Mouse (Mus musculus) lung, embryonic 15.5 days (tissue): ENCODE measurements at regions not wholly inside any gene's neighbourhood (a gene's known extent, or its start where the extent isn't known, plus 50 kb on each side); places are given as distances from the start of the nearest gene placed in this dataset.
A peak's percentile ranks its signal among the peaks of the same experiment; 100 is the strongest.

Experiments
- ATAC-seq: fragments of 200-750 bp; cut with Nextera tagmentation; 2 replicates; pipeline ENCODE4 v1.8.0; 2017; ENCODE audit warnings: moderate number of reproducible peaks, borderline replicate concordance; ENCODE audit not compliant: low FRiP score, low TSS enrichment; ENCODE audit errors: extremely low read depth
- H3K27ac ChIP-seq: fragments of 300-500 bp; sonication (generic); 2 replicates; pipeline ENCODE4 v1.5.1; 2015; ENCODE audit warnings: moderate library complexity, mild to moderate bottlenecking, inconsistent platforms
- H3K27me3 ChIP-seq: fragments of 300-500 bp; sonication (generic); 2 replicates; pipeline ENCODE4 v1.6.1; 2015; ENCODE audit warnings: inconsistent platforms
- H3K36me3 ChIP-seq: fragments of 300-500 bp; sonication (generic); 2 replicates; pipeline ENCODE4 v1.6.1; 2015; ENCODE audit warnings: inconsistent platforms
- H3K4me1 ChIP-seq: fragments of 300-500 bp; sonication (generic); 2 replicates; pipeline ENCODE4 v1.6.1; 2015; ENCODE audit warnings: inconsistent platforms
- H3K4me2 ChIP-seq: fragments of 300-500 bp; sonication (generic); 2 replicates; pipeline ENCODE4 v1.6.1; 2015; ENCODE audit warnings: inconsistent platforms, mild to moderate bottlenecking, moderate library complexity
- H3K4me3 ChIP-seq: fragments of 300-500 bp; sonication (generic); 2 replicates; pipeline ENCODE4 v1.5.1; 2015; ENCODE audit warnings: mild to moderate bottlenecking, inconsistent platforms
- H3K9ac ChIP-seq: fragments of 300-500 bp; sonication (generic); 2 replicates; pipeline ENCODE4 v1.6.1; 2015; ENCODE audit warnings: inconsistent platforms
- H3K9me3 ChIP-seq: fragments of 300-500 bp; sonication (generic); 2 replicates; pipeline ENCODE4 v1.6.1; 2016; ENCODE audit warnings: inconsistent platforms
- WGBS: fragments of 180-500 bp; shearing (Covaris S2); methylation state at CpG from one replicate; pipeline ENCODE4 v1.1.7; 2015; 5-methylcytosine and 5-hydroxymethylcytosine counted together

GRCm38 (mm10) chr12:29257735-29258547, 270.2 kb upstream of the Myt1l start:
- peak overlapping the region; percentile 45; the same call in 1 of the 2 replicates for H3K27ac ChIP-seq
- 22% methylated on average over 16 of the region's 16 CpGs for whole genome bisulfite sequencing
- peak overlapping the region; percentile 17; the same call in 1 of the 2 replicates for H3K4me2 ChIP-seq
- H3K36me3 ChIP-seq, result no peaks in the 10 kb centered on the region
- no peaks in the 10 kb centered on the region for H3K27me3 ChIP-seq
- H3K4me1 ChIP-seq, result peaks cover 9% of the 10 kb centered on the region; the same call in 1 of the 2 replicates
- no peaks in the 10 kb centered on the region for H3K9me3 ChIP-seq
- peak; percentile 41; the same call in 1 of the 2 replicates for ATAC-seq
- no peak overlapping the region for H3K9ac ChIP-seq
- H3K4me3 ChIP-seq, result no peak overlapping the region

DNA sequence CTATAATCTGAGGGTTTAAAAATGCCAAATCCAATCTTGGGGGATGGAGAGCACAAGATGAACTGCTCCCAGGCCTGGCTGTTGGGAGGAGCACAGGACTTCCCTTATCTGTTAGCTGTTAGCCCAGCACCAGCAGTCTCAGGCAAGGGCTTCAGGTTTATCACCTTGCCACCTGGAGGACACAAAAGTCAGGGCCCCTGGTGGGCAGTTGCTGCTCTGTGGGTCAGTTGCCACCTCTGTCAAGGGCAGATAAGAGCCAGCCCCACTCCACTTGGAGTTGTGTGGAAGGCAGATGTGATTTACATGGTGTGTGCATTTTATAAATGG, 269.7 kb upstream of the Myt1l start:
- H3K27ac ChIP-seq, result peak overlapping the region; percentile 45; the same call in 1 of the 2 replicates
- ATAC-seq, result no peak; the same call in 1 of the 2 replicates
- H3K27me3 ChIP-seq, result no peaks in the 10 kb centered on the region
- H3K9me3 ChIP-seq, result no peaks in the 10 kb centered on the region
- H3K4me2 ChIP-seq, result peak overlapping the region; percentile 17; the same call in 1 of the 2 replicates
- peaks cover 9% of the 10 kb centered on the region; the same call in 1 of the 2 replicates for H3K4me1 ChIP-seq
- no peak overlapping the region for H3K9ac ChIP-seq
- no peaks in the 10 kb centered on the region for H3K36me3 ChIP-seq
- H3K4me3 ChIP-seq, result no peak overlapping the region

DNA sequence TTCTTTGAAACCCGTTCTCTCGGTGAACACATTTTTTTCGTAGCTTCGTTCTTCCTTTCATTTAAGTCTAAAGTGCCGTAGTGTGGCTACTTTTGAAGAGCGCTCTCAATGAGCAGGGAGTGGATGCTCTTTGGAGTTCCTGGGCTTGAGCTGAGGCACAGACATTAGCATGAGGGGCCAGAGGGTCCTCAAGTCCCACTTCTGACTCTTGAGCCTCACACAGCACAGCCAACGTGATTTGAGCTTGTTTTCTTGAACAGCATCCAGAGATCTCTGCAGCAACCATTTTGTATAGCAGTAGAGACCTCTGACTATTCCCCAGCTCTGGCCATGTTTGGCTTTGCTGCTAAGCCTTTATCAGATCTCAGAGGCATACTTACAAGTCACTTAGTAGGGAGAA, 269.2 kb upstream of the Myt1l start:
- ATAC-seq, result no peak
- no peak overlapping the region for H3K9ac ChIP-seq
- WGBS, result 31% methylated on average over 7 of the region's 7 CpGs
- H3K9me3 ChIP-seq, result no peaks in the 10 kb centered on the region
- H3K4me2 ChIP-seq, result no peak overlapping the region; the same call in 1 of the 2 replicates
- no peak overlapping the region for H3K27ac ChIP-seq
- no peaks in the 10 kb centered on the region for H3K36me3 ChIP-seq
- peaks cover 9% of the 10 kb centered on the region; the same call in 1 of the 2 replicates for H3K4me1 ChIP-seq
- no peak overlapping the region for H3K4me3 ChIP-seq
- no peaks in the 10 kb centered on the region for H3K27me3 ChIP-seq

DNA sequence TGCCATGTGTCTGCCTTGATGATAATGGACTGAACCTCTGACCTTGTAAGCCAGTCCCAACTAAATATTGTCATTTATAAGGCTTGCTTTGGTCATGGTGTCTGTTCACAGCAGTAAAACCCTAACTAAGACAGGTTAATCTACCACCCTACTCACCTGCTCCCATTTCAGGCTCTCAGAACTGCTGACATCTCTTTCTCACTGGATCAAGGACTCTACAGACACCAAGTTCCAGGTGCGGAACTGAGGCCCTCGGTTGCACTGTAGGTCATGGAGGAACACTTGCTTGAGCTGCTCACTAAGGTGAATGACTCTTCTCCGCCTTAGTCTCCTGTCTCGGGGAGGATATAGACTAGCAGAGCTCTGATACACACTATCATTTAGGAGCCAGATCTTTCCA, 254.0 kb upstream of the Myt1l start:
- no peak for ATAC-seq
- 90% methylated on average over 4 of the region's 4 CpGs for WGBS
- H3K4me2 ChIP-seq, result no peak overlapping the region

GRCm38 (mm10) chr12:29275676-29276075, 252.5 kb upstream of the Myt1l start:
- Histone ChIP-seq H3K4me3 (no peak overlapping the region), H3K27ac (no peak overlapping the region), H3K36me3 (no peaks in the 10 kb centered on the region), H3K4me2 (no peak overlapping the region), H3K4me1 (peaks cover 11% of the 10 kb centered on the region), H3K9ac (no peak overlapping the region), H3K9me3 (no peaks in the 10 kb centered on the region), H3K27me3 (no peaks in the 10 kb centered on the region; the same call in 1 of the 2 replicates)
- ATAC-seq, result no peak
- 50% methylated on average over 4 of the region's 4 CpGs for WGBS

More for the DNA sequence above, 254.0 kb upstream of the Myt1l start:
- Histone ChIP-seq H3K36me3 (no peaks in the 10 kb centered on the region), H3K27me3 (no peaks in the 10 kb centered on the region; the same call in 1 of the 2 replicates), H3K27ac (no peak overlapping the region), H3K4me1 (no peaks in the 10 kb centered on the region), H3K9me3 (no peaks in the 10 kb centered on the region), H3K9ac (no peak overlapping the region), H3K4me3 (no peak overlapping the region)

GRCm38 (mm10) chr12:29279631-29280080, 248.5 kb upstream of the Myt1l start:
- Histone ChIP-seq H3K4me2 (peak overlapping the region; percentile 42), H3K4me1 (peaks cover 16% of the 10 kb centered on the region), H3K9me3 (no peaks in the 10 kb centered on the region), H3K9ac (no peak overlapping the region), H3K4me3 (no peak overlapping the region; the same call in 1 of the 2 replicates), H3K27me3 (no peaks in the 10 kb centered on the region; the same call in 1 of the 2 replicates), H3K36me3 (no peaks in the 10 kb centered on the region), H3K27ac (no peak overlapping the region)
- WGBS, result 6% methylated on average over 13 of the region's 13 CpGs
- ATAC-seq, result no peak

DNA sequence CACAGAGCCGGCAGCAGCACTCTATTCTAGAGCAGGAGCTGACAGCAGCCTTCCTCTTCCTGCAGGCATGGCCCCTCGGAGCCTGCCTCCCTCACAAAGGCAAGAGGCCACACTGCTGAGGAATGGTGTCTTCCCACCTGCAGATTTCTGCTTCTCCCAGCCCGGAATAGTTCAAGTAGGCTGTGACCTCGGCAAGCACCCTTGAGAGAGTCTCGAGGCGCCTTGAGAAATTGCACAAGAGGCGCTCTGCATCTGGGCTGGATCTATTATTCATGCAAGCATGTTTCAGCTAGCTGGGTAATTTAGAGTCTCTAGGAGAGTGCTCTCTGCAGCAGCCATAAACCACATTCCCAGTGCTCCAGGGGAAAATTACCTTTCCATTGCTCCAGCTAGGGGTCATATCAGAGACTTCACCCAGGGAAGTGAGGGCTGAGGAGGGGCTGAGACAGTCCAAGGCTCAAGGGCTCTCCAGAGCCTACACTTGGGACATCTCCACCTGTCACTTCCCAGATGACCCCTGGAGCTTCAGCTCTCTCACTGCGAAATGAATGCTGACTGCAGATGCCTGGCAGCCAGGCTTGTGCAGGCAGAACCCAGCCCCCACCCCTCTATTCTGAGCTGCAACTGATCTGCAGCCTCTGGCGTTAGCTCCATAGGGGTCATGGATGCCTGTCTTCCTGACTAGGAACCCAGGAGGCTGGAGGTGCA, 247.9 kb upstream of the Myt1l start:
- 3% methylated on average over 9 of the region's 9 CpGs for WGBS
- no peaks in the 10 kb centered on the region; the same call in 1 of the 2 replicates for H3K27me3 ChIP-seq
- H3K4me1 ChIP-seq, result peaks cover 16% of the 10 kb centered on the region
- H3K27ac ChIP-seq, result no peak overlapping the region
- no peaks in the 10 kb centered on the region for H3K36me3 ChIP-seq
- no peaks in the 10 kb centered on the region for H3K9me3 ChIP-seq
- no peak overlapping the region; the same call in 1 of the 2 replicates for H3K4me3 ChIP-seq
- peak overlapping the region; percentile 42 for H3K4me2 ChIP-seq
- H3K9ac ChIP-seq, result no peak overlapping the region
- ATAC-seq, result peak; percentile 44

DNA sequence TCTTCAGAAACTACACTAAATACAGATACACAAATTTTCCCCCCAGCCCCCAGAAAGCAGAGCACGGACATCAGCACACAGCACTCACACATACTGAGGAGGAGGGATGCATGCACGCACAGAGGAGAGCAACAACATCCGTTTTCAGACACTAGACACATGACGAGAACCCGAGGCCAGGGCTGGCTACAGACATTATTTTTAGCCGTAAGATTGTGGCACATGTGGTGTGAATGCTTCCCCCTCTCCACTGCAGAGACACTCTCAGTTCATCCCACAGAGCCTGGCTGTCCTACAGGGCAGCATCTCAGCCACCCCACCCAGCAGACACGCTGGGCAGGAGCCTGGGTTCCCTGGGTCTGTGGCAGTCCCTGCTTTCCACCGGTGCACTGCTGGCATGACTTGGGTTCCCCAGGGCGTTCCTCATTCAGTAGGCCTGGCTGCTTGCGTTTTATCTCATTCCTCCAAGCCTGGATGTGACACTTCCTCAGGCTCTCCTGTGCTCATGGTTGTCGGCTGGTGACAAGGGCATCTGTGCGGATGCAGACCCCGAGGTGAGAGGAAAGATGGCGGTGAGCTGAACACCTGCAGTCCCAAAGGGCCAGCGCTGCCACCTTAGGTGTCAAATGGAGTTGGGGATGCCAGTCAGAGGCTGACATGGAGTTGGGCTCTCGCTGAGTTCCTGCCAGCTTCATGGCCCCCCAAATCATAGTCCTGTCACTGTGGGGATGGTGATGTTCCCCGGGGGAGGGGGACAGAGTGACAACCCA, 247.1 kb upstream of the Myt1l start:
- H3K27ac ChIP-seq, result no peak overlapping the region
- 51% methylated on average over 17 of the region's 17 CpGs for WGBS
- H3K9me3 ChIP-seq, result no peaks in the 10 kb centered on the region
- H3K4me1 ChIP-seq, result peaks cover 16% of the 10 kb centered on the region
- ATAC-seq, result no peak
- no peak overlapping the region for H3K4me3 ChIP-seq
- no peak overlapping the region for H3K4me2 ChIP-seq
- no peak overlapping the region for H3K9ac ChIP-seq
- H3K27me3 ChIP-seq, result no peaks in the 10 kb centered on the region; the same call in 1 of the 2 replicates
- no peaks in the 10 kb centered on the region for H3K36me3 ChIP-seq

- no peak for ATAC-seq
- Histone ChIP-seq H3K9me3 (no peaks in the 10 kb centered on the region), H3K4me2 (no peak overlapping the region), H3K27ac (no peak overlapping the region), H3K4me3 (no peak overlapping the region), H3K36me3 (no peaks in the 10 kb centered on the region), H3K9ac (no peak overlapping the region), H3K27me3 (no peaks in the 10 kb centered on the region), H3K4me1 (peaks cover 6% of the 10 kb centered on the region; the same call in 1 of the 2 replicates)
- 63% methylated on average over 2 of the region's 2 CpGs for WGBS
Measured at GRCm38 (mm10) chr12:29288801-29289200, 239.4 kb upstream of the Myt1l start.

GRCm38 (mm10) chr12:29290591-29291351, 237.4 kb upstream of the Myt1l start:
- Histone ChIP-seq H3K4me1 (peaks cover 6% of the 10 kb centered on the region; the same call in 1 of the 2 replicates), H3K27me3 (no peaks in the 10 kb centered on the region), H3K27ac (peak overlapping the region; percentile 51), H3K9me3 (no peaks in the 10 kb centered on the region), H3K4me3 (peak overlapping the region; percentile 39), H3K9ac (peak overlapping the region; percentile 32), H3K36me3 (no peaks in the 10 kb centered on the region), H3K4me2 (peak overlapping the region; percentile 63)
- WGBS, result 6% methylated on average over 23 of the region's 23 CpGs
- ATAC-seq, result peak; percentile 99

GRCm38 (mm10) chr12:29297984-29298383, 230.2 kb upstream of the Myt1l start:
- 50% methylated on average over 5 of the region's 5 CpGs for WGBS
- Histone ChIP-seq H3K27ac (no peak overlapping the region), H3K9ac (no peak overlapping the region), H3K9me3 (no peaks in the 10 kb centered on the region), H3K27me3 (no peaks in the 10 kb centered on the region), H3K4me3 (no peak overlapping the region), H3K36me3 (no peaks in the 10 kb centered on the region), H3K4me1 (no peaks in the 10 kb centered on the region), H3K4me2 (no peak overlapping the region)
- ATAC-seq, result no peak
